Mouse (Mus musculus) lung, embryonic 15.5 days (tissue): ENCODE data around the gene Rnf123. TPM values are rescaled to one million over a fixed set of nuclear protein-coding genes. Genes with fewer than 3 reads are reported as not detected.

ENCODE experiments used
- ATAC-seq: fragments of 200-750 bp; cut with Nextera tagmentation; 2 replicates; pipeline ENCODE4 v1.8.0; 2017; ENCODE audit warnings: moderate number of reproducible peaks, borderline replicate concordance; ENCODE audit not compliant: low FRiP score, low TSS enrichment; ENCODE audit errors: extremely low read depth
- H3K27ac ChIP-seq: fragments of 300-500 bp; sonication (generic); 2 replicates; pipeline ENCODE4 v1.5.1; 2015; ENCODE audit warnings: moderate library complexity, mild to moderate bottlenecking, inconsistent platforms
- H3K27me3 ChIP-seq: fragments of 300-500 bp; sonication (generic); 2 replicates; pipeline ENCODE4 v1.6.1; 2015; ENCODE audit warnings: inconsistent platforms
- H3K36me3 ChIP-seq: fragments of 300-500 bp; sonication (generic); 2 replicates; pipeline ENCODE4 v1.6.1; 2015; ENCODE audit warnings: inconsistent platforms
- H3K4me1 ChIP-seq: fragments of 300-500 bp; sonication (generic); 2 replicates; pipeline ENCODE4 v1.6.1; 2015; ENCODE audit warnings: inconsistent platforms
- H3K4me2 ChIP-seq: fragments of 300-500 bp; sonication (generic); 2 replicates; pipeline ENCODE4 v1.6.1; 2015; ENCODE audit warnings: inconsistent platforms, mild to moderate bottlenecking, moderate library complexity
- H3K4me3 ChIP-seq: fragments of 300-500 bp; sonication (generic); 2 replicates; pipeline ENCODE4 v1.5.1; 2015; ENCODE audit warnings: mild to moderate bottlenecking, inconsistent platforms
- H3K9ac ChIP-seq: fragments of 300-500 bp; sonication (generic); 2 replicates; pipeline ENCODE4 v1.6.1; 2015; ENCODE audit warnings: inconsistent platforms
- H3K9me3 ChIP-seq: fragments of 300-500 bp; sonication (generic); 2 replicates; pipeline ENCODE4 v1.6.1; 2016; ENCODE audit warnings: inconsistent platforms
- WGBS: fragments of 180-500 bp; shearing (Covaris S2); methylation state at CpG from one replicate; pipeline ENCODE4 v1.1.7; 2015; 5-methylcytosine and 5-hydroxymethylcytosine counted together
- polyA plus RNA-seq: library from polyadenylated mRNA; unstranded; fragments of >200 nt; fragmentation: Nextera tagmentation; extraction: Ambion mirVana; gene quantifications from 2 replicates; pipeline ENCODE4 v1.2.1, GENCODE M21; 2015

Gene Rnf123
- polyA plus RNA-seq, 1 experiment from 2014 or later: 28.4 TPM

DNA sequence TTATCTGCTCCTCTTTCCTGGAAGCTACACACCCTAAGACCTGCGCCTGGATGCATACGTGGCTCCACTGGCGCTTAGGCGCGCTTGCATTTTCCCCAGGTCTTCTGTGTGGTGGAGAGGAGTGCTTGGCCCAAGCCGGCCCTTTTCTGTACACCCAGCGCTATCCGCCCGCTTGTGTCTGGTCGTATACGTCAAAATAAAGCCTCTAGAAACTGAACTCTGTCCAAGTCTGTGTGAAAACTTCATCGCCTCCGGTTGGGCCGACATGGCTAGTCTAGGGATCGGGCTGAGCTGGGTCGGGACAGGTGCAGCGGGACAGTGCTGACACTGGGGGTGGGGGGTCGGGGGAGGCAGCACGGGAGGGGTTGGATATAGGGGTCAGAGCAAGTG, 34.6 kb downstream of the Rnf123 start:
- H3K36me3 ChIP-seq: peaks cover 38% of the 10 kb centered on the region

DNA sequence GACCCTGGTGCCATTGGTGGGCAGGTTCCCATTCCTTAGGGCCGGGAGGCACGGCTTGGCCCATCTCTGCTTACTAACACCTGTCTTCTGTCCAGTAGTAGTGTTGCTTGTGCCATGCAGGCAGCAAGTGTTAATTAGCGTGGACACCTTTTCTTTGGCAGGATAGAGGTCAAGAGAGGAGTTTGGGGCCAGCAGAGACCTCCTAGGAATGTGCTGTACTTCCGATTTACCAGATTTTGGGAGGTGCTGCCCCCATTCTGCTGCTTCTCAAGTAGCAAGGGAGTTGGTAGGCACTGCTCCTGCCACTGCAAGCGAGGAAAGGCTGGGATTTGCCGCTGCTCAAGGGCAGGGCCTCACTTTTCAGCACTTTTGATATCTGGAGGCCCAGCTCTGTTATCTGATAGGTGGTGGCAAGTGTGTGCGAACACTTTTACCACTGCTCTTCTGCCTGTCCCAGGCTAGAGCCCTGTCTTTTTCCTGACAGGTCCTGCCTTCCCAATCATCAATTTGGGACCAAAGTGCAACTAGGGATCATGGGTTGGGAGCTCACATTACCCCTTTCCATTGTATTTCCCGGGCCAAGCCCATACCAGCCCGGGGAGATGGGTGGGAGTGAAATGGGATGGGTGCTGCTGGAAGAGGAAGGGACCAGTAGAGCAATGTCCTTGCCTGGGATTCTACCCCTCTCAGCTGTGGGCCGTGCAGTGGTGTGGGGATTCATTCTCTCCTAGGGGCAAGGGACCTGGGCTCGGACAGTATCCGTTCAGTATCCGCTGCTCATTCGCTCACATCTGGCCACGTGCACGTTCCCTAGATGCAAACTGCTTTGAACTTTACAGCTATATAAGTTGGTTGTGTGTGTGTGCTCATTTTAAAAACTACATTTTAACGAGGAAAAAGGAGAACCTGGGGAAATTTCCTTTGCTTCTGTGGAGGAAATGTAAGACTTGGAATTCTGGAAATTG, 35.3 kb downstream of the Rnf123 start:
- Histone ChIP-seq H3K27ac (peak overlapping the region; percentile 62), H3K9ac (peak overlapping the region; percentile 45), H3K27me3 (no peaks in the 10 kb centered on the region), H3K4me2 (peak overlapping the region; percentile 88), H3K4me1 (peaks cover 28% of the 10 kb centered on the region), H3K36me3 (peaks cover 43% of the 10 kb centered on the region), H3K9me3 (no peaks in the 10 kb centered on the region), H3K4me3 (peak overlapping the region; percentile 70)
- WGBS: 42% methylated on average over 17 of the region's 17 CpGs
- ATAC-seq: no peak

More for the DNA sequence above, 34.6 kb downstream of the Rnf123 start:
- Histone ChIP-seq H3K9ac (peak overlapping the region; percentile 45), H3K27ac (peak overlapping the region; percentile 62), H3K4me3 (peak overlapping the region; percentile 70), H3K4me1 (peaks cover 34% of the 10 kb centered on the region), H3K4me2 (peak overlapping the region; percentile 88), H3K27me3 (no peaks in the 10 kb centered on the region), H3K9me3 (no peaks in the 10 kb centered on the region)
- ATAC-seq: peak; percentile 50
- 2% methylated on average over 19 of the region's 19 CpGs for WGBS

- Histone ChIP-seq H3K27ac (no peak overlapping the region), H3K36me3 (peaks cover 54% of the 10 kb centered on the region), H3K4me2 (no peak overlapping the region), H3K27me3 (no peaks in the 10 kb centered on the region), H3K4me1 (peaks cover 23% of the 10 kb centered on the region), H3K4me3 (no peak overlapping the region), H3K9me3 (no peaks in the 10 kb centered on the region), H3K9ac (no peak overlapping the region)
- WGBS: 91% methylated on average over 4 of the region's 4 CpGs
- ATAC-seq: no peak
Observed at GRCm38 (mm10) chr9:108046582-108046981, 36.6 kb downstream of the Rnf123 start.

DNA sequence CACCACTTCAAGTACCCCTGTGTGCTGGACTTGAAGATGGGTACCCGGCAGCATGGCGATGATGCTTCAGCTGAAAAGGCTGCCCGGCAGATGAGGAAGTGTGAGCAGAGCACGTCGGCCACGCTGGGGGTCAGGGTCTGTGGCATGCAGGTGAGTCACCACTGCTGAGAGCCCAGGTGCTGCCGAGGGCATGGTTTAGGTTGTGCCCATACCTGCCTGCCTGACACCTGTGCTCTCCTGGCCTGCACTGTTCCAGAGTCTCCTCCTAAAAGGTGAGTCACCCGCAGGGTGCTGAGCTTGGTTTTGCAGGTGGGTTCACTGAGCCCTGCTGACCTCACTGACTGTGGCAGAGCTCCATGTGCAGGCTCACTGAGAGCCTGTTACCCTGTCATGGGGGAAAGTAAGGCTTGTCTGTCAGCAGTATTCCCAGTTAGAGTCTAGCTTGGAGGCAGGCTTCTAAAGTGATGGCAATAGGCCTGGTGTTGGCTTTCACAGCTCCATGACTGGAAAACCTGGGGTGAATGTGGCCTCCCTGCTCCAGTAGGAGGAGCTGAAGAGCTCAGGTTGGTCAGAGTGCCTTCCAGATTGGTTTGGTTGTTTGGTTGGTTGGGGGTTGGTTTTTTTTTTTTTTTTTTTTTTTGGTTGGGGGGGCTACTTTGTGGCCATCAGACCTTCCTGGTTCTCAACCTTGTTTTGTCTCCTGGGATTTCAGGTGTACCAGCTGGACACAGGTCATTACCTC, 38.2 kb downstream of the Rnf123 start:
- no peak for ATAC-seq
- H3K4me1 ChIP-seq: peaks cover 17% of the 10 kb centered on the region
- H3K9ac ChIP-seq: no peak overlapping the region
- WGBS: 97% methylated on average over 8 of the region's 8 CpGs
- no peak overlapping the region for H3K4me2 ChIP-seq
- H3K9me3 ChIP-seq: no peaks in the 10 kb centered on the region
- H3K27me3 ChIP-seq: no peaks in the 10 kb centered on the region
- H3K36me3 ChIP-seq: peaks cover 52% of the 10 kb centered on the region
- no peak overlapping the region for H3K27ac ChIP-seq
- no peak overlapping the region for H3K4me3 ChIP-seq

DNA sequence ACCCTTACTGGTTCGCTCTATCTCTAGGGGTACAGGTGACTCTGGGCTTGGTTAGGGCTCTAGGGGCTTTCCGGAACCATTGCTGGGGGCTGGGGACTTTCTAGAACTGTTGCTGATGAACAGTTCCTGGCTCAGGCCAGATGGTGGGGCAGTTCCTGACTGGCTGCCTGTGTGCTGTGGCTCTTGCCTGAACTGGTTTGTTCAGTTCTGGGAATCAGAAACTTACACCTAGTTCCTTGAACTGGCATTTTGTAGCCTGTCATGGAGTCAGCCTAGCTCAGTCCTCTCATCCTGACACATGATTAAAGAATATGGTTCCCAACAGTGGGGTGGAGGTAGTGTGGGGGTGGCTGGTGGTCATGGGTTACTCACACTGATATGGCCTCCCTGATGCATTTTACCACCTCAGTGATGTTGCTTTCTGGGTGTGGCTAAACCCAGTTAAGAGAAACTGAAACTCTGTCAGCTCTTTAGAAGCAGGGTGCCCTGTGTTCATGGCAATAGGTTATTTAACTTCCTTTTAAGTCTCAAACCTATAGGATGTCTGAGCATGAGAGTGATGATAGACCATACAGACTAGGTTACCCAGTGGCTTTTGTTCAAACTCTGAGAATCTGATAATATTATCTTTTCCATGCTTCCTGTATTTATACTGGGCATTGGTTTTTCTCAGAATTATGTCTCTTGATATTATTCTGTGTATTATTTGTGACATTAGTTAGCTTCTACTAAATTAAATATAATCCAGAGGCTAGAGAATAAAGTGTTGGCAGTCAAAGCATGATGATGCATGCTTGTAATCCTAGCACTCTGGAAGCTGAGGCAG, 47.6 kb downstream of the Rnf123 start:
- Histone ChIP-seq H3K4me3 (no peak overlapping the region), H3K27me3 (no peaks in the 10 kb centered on the region), H3K4me1 (no peaks in the 10 kb centered on the region), H3K36me3 (peaks cover 50% of the 10 kb centered on the region), H3K27ac (no peak overlapping the region), H3K4me2 (no peak overlapping the region), H3K9me3 (no peaks in the 10 kb centered on the region), H3K9ac (no peak overlapping the region)
- 82% methylated on average over 2 of the region's 2 CpGs for WGBS
- ATAC-seq: no peak

- WGBS: 89% methylated on average over 5 of the region's 5 CpGs
- Histone ChIP-seq H3K27me3 (no peaks in the 10 kb centered on the region), H3K4me2 (no peak overlapping the region), H3K4me3 (no peak overlapping the region), H3K27ac (no peak overlapping the region), H3K9me3 (no peaks in the 10 kb centered on the region), H3K9ac (no peak overlapping the region), H3K4me1 (no peaks in the 10 kb centered on the region), H3K36me3 (peaks cover 44% of the 10 kb centered on the region)
- ATAC-seq: no peak
Observed at GRCm38 (mm10) chr9:108032126-108032525, 51.0 kb downstream of the Rnf123 start.

DNA sequence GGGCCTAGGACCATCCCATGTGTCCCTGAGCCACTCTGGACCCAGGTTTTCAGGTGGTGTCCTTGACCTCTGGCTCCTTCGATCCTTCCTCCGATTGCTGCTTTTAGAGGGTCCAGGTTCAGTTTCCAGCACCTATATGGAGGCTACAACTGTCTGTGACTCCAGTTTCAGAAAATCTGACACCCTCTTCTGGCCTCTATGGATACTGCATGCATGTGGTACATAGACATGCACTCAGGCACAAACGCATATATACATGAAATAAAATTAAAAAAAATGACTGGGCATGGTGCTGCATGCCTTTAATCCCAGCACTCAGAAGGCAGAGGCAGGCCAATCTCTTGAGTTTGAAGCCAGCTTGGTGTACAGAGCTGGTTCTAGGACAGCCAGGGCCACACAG, 55.3 kb downstream of the Rnf123 start:
- Histone ChIP-seq H3K36me3 (peaks cover 55% of the 10 kb centered on the region), H3K4me3 (no peak overlapping the region), H3K4me2 (no peak overlapping the region), H3K27ac (no peak overlapping the region), H3K27me3 (no peaks in the 10 kb centered on the region), H3K9ac (no peak overlapping the region), H3K9me3 (no peaks in the 10 kb centered on the region), H3K4me1 (no peaks in the 10 kb centered on the region)
- no peak for ATAC-seq
- 97% methylated on average over 3 of the region's 3 CpGs for WGBS

- no peak overlapping the region for H3K27ac ChIP-seq
- H3K36me3 ChIP-seq: peaks cover 47% of the 10 kb centered on the region
- no peaks in the 10 kb centered on the region for H3K4me1 ChIP-seq
- no peaks in the 10 kb centered on the region for H3K9me3 ChIP-seq
- 86% methylated on average over 3 of the region's 3 CpGs for WGBS
- ATAC-seq: no peak
- H3K27me3 ChIP-seq: no peaks in the 10 kb centered on the region
- no peak overlapping the region for H3K4me2 ChIP-seq
- H3K4me3 ChIP-seq: no peak overlapping the region
- no peak overlapping the region for H3K9ac ChIP-seq
Observed at GRCm38 (mm10) chr9:108026584-108026983, 56.6 kb downstream of the Rnf123 start.

GRCm38 (mm10) chr9:108023216-108023615, 59.9 kb downstream of the Rnf123 start:
- Histone ChIP-seq H3K4me1 (0 out of 2 replicates have a peak, but pooled peaks cover 3% of the 10 kb centered on the region), H3K27ac (no peak overlapping the region), H3K9me3 (no peaks in the 10 kb centered on the region), H3K36me3 (peaks cover 39% of the 10 kb centered on the region), H3K4me3 (no peak overlapping the region), H3K27me3 (no peaks in the 10 kb centered on the region), H3K9ac (no peak overlapping the region), H3K4me2 (no peak overlapping the region)
- ATAC-seq: no peak
- WGBS: 89% methylated on average over 3 of the region's 3 CpGs

GRCm38 (mm10) chr9:108020741-108021140, 62.4 kb downstream of the Rnf123 start:
- 89% methylated on average over 1 of the region's 1 CpGs for WGBS
- H3K4me1 ChIP-seq: 0 out of 2 replicates have a peak, but pooled peaks cover 3% of the 10 kb centered on the region
- H3K4me2 ChIP-seq: no peak overlapping the region
- H3K27ac ChIP-seq: no peak overlapping the region
- no peak for ATAC-seq
- H3K4me3 ChIP-seq: no peak overlapping the region
- no peak overlapping the region for H3K9ac ChIP-seq
- H3K27me3 ChIP-seq: no peaks in the 10 kb centered on the region
- peaks cover 21% of the 10 kb centered on the region for H3K36me3 ChIP-seq
- H3K9me3 ChIP-seq: no peaks in the 10 kb centered on the region

DNA sequence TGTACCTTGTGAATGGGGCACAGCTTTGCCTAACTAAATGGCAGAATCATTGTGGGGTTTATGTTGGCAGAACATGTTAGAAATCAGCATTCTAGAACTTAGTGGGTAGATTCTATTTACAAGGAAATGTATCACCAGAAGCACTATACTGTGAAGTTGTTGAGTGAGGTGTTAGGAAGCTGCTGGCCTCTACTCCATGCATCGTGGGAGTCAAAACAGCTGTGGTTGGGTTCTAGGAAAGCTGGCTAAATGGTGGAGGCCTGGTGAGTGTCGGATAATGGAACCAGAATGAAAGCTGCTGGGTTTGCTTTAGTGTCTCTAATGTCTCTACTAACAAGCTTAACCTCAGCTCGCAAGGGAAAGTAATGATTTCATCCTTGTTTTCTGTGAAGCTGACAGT, 66.0 kb downstream of the Rnf123 start:
- H3K27ac ChIP-seq: no peak overlapping the region
- H3K4me3 ChIP-seq: no peak overlapping the region
- H3K36me3 ChIP-seq: peaks cover 12% of the 10 kb centered on the region
- WGBS: 83% methylated on average over 3 of the region's 3 CpGs
- H3K9ac ChIP-seq: no peak overlapping the region
- 0 out of 2 replicates have a peak, but pooled peaks cover 3% of the 10 kb centered on the region for H3K4me1 ChIP-seq
- no peaks in the 10 kb centered on the region for H3K9me3 ChIP-seq
- H3K27me3 ChIP-seq: no peaks in the 10 kb centered on the region
- H3K4me2 ChIP-seq: no peak overlapping the region
- no peak for ATAC-seq
